In the genomic region with DNA sequence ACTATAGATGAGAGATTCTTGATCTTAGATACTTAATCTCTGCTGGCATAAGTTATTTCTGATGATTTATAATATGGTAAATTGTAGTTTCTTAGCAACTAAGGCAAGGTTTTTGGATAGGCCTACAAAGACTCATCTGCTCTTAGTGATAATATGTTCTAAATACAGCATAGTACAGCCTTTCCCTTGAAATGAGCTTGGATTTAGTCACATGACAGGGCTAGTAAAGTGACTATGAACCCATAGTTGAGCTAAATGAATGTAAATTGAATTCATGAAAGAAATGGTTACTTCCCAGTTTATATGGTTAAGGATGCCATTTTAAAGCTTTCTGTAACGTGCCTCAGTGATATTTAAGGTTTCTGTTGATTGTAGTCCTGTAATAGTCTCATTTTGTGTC, we compare ENCODE assay signal across 12 mouse cellular contexts. TPM values are rescaled to one million over a fixed set of nuclear protein-coding genes. Genes with fewer than 3 reads are reported as not detected.
A peak's percentile ranks its signal among the peaks of the same experiment; 100 is the strongest.
DNase-seq lines count a peak whose midpoint lies in the region; ATAC-seq and TF ChIP-seq lines count a peak whose summit lies in the region.
"Had no signal": no experiment of that assay in that cellular context is flagged by ENCODE, and none has a peak within 500 bp of the region (broad histone marks: within the 10 kb centered on the region; RNA-seq: fewer than 3 reads in every experiment).

No protein-coding gene starts in this region.

- H3K9me3 ChIP-seq in erythroblast, embryonic 14.5 days (ENCODE audit: control insufficient read depth, low read length) = no peaks in the 10 kb centered on the region
- H3K9me3 ChIP-seq in liver, embryonic 15.5 days (replicated peaks) = no peaks in the 10 kb centered on the region
- H3K9me3 ChIP-seq: heart, embryonic 12.5 days had no signal

- TF ChIP-seq CTCF in layer of hippocampus, adult 2 months (conservative IDR thresholded peaks at IDR 0.05) = no peak
- TF ChIP-seq CTCF in C2C12 (IDR thresholded peaks at IDR 0.05; ENCODE audit: control insufficient read depth, insufficient read depth, insufficient read length) = no peak

- peak overlapping the region; percentile 89 for H3K4me3 ChIP-seq in erythroblast, embryonic 14.5 days (replicated peaks)
- peak overlapping the region; percentile 95 for H3K4me3 ChIP-seq in layer of hippocampus, adult 2 months
- no peak overlapping the region for H3K4me3 ChIP-seq in C2C12 (ENCODE audit: insufficient read depth, poor library complexity, severe bottlenecking)
- peak overlapping the region; percentile 25; the same call in 1 of the 2 replicates for H3K4me3 ChIP-seq in liver, embryonic 15.5 days (replicated peaks)

- DNase-seq in layer of hippocampus, adult 2 months (ENCODE audit: low spot score in 2 of 2) = no peak
- no peak for DNase-seq in layer of hippocampus, adult 9-10 months (ENCODE audit: low spot score)
- no peak for DNase-seq in thymus, postnatal 4 days
- DNase-seq in B cell, adult 2 months = no peak
- DNase-seq: cerebellum, adult 11-12 months; kidney, postnatal 10 days; lung, postnatal 36 days had no signal

- H3K9ac ChIP-seq in liver, embryonic 15.5 days = no peak overlapping the region
- H3K9ac ChIP-seq: heart, embryonic 12.5 days had no signal

- peaks cover 66% of the 10 kb centered on the region for H3K79me3 ChIP-seq in C2C12 (ENCODE audit: low read depth)

- H3K79me2 ChIP-seq in C2C12 (ENCODE audit: control insufficient read depth, insufficient read depth) = peaks cover 70% of the 10 kb centered on the region

- H3K4me2 ChIP-seq in liver, embryonic 15.5 days = peak overlapping the region; percentile 68
- H3K4me2 ChIP-seq: heart, embryonic 12.5 days had no signal

- H3K36me3 ChIP-seq in erythroblast, embryonic 14.5 days (ENCODE audit: control insufficient read depth) = peaks cover 14% of the 10 kb centered on the region
- peaks cover 10% of the 10 kb centered on the region for H3K36me3 ChIP-seq in C2C12 (ENCODE audit: control insufficient read depth, insufficient read depth)
- peaks cover 7% of the 10 kb centered on the region for H3K36me3 ChIP-seq in liver, embryonic 15.5 days (replicated peaks)
- H3K36me3 ChIP-seq: heart, embryonic 12.5 days had no signal

- WGBS in liver, embryonic 15.5 days (ENCODE audit: insufficient replicate concordance) = 83% methylated on average over 1 of the region's 1 CpGs

- ATAC-seq in erythroblast, adult 5-6 weeks (replicated peaks; ENCODE audit: low FRiP score, poor library complexity, severe bottlenecking) = no peak
- ATAC-seq in liver, embryonic 15.5 days (ENCODE audit: insufficient read depth) = no peak

- no peaks in the 10 kb centered on the region for H3K27me3 ChIP-seq in erythroblast, embryonic 14.5 days (ENCODE audit: control insufficient read depth)
- no peaks in the 10 kb centered on the region for H3K27me3 ChIP-seq in C2C12 (ENCODE audit: control insufficient read depth, insufficient read depth, insufficient read length)
- H3K27me3 ChIP-seq in liver, embryonic 15.5 days = no peaks in the 10 kb centered on the region
- H3K27me3 ChIP-seq: heart, embryonic 12.5 days had no signal

- no peak overlapping the region for H3K27ac ChIP-seq in layer of hippocampus, adult 2 months
- no peak overlapping the region for H3K27ac ChIP-seq in liver, embryonic 15.5 days (replicated peaks)

- peaks cover 52% of the 10 kb centered on the region for H3K4me1 ChIP-seq in erythroblast, embryonic 14.5 days (ENCODE audit: control insufficient read depth)
- peaks cover 39% of the 10 kb centered on the region for H3K4me1 ChIP-seq in liver, embryonic 15.5 days (replicated peaks)

- no peak overlapping the region for H3ac ChIP-seq in C2C12 (ENCODE audit: control insufficient read depth, insufficient read length, low read depth)

TF ChIP-seq in C2C12, 6 proteins besides CTCF, POLR2A, EP300 and RAD21:
- peak; percentile 69 for TF ChIP-seq USF1 (IDR thresholded peaks at IDR 0.05; ENCODE audit: low read depth)
- no peak for TF ChIP-seq MYOG (IDR thresholded peaks at IDR 0.05; ENCODE audit: control insufficient read depth, extremely low read depth, insufficient read length)
- no peak for TF ChIP-seq MAX (IDR thresholded peaks at IDR 0.05)

RNA-seq across cellular contexts. Expression of gene Nptn, which starts 2.3 kb away (rescaled TPM):
- 31.4 and 44.6 TPM in 2 replicates for polyA plus RNA-seq in erythroblast, embryonic 14.5 days (2012)
- total RNA-seq in erythroblast, adult 5-6 weeks (2015; ENCODE audit: low replicate concordance) = 256 and 349 TPM in 2 replicates
- 122 and 135 TPM in 2 replicates for total RNA-seq in erythroblast, adult 5-6 weeks (2017; ENCODE audit: low replicate concordance)
- total RNA-seq in layer of hippocampus, adult 2 months (2021) = 100 to 1,000 TPM; 834 to 835 TPM
- polyA plus RNA-seq in C2C12 (2012; fragmentation: generic; extraction: Trizol) = 262 TPM
- 87.9 and 88.6 TPM in 2 replicates for polyA plus RNA-seq in liver, embryonic 15.5 days (2015; fragmentation: Nextera tagmentation; extraction: Ambion mirVana)

RNA-seq across cellular contexts. Expression of gene Cd276, which starts 29.1 kb away (rescaled TPM):
- 0.01 TPM in 1 of 2 replicates, not detected in the other for polyA plus RNA-seq in erythroblast, embryonic 14.5 days (2012)
- not detected in 2 replicates for total RNA-seq in erythroblast, adult 5-6 weeks (2015; ENCODE audit: low replicate concordance)
- total RNA-seq in erythroblast, adult 5-6 weeks (2017; ENCODE audit: low replicate concordance) = not detected in 2 replicates
- total RNA-seq in layer of hippocampus, adult 2 months (2021) = 1 to 10 TPM; 7.4 to 8.2 TPM
- polyA plus RNA-seq in C2C12 (2012; fragmentation: generic; extraction: Trizol) = 28.8 TPM
- polyA plus RNA-seq in liver, embryonic 15.5 days (2015; fragmentation: Nextera tagmentation; extraction: Ambion mirVana) = 1.4 and 1.5 TPM in 2 replicates

Comparison
In these comparisons a context has a peak if more than half of its experiments do, and no peak if none do; other contexts are left out.
1. RNA of gene Cd276, which starts 29.1 kb away (polyA plus RNA-seq): 28.8 TPM in C2C12 (single experiment); 1.4 to 1.5 TPM in liver, embryonic 15.5 days and 0.01 TPM in erythroblast, embryonic 14.5 days; every median in the first group is over 10 times any median in the second.